Mouse (Mus musculus) midbrain, embryonic 15.5 days (tissue): Measurements from ENCODE around the gene Vmn2r104. TPM values are rescaled to one million over a fixed set of nuclear protein-coding genes. Genes with fewer than 3 reads are reported as not detected.

Experiments
- ATAC-seq: fragments of 200-750 bp; cut with Nextera tagmentation; replicated peaks from 2 replicates; pipeline ENCODE4 v1.8.0; 2017; ENCODE audit warnings: moderate TSS enrichment
- H3K27ac ChIP-seq: fragments of 300-500 bp; sonication (generic); 2 replicates; pipeline ENCODE4 v1.5.1; 2015; ENCODE audit warnings: mild to moderate bottlenecking, inconsistent platforms
- H3K27me3 ChIP-seq: fragments of 300-500 bp; sonication (generic); replicated peaks from 2 replicates; pipeline ENCODE4 v1.6.1; 2015; ENCODE audit warnings: inconsistent platforms
- H3K36me3 ChIP-seq: fragments of 300-500 bp; sonication (generic); replicated peaks from 2 replicates; pipeline ENCODE4 v1.6.1; 2015; ENCODE audit warnings: inconsistent platforms
- H3K4me1 ChIP-seq: fragments of 300-500 bp; sonication (generic); 2 replicates; pipeline ENCODE4 v1.6.1; 2015; ENCODE audit warnings: inconsistent platforms
- H3K4me2 ChIP-seq: fragments of 300-500 bp; sonication (generic); 2 replicates; pipeline ENCODE4 v1.6.1; 2015; ENCODE audit warnings: inconsistent platforms, mild to moderate bottlenecking, moderate library complexity
- H3K4me3 ChIP-seq: fragments of 300-500 bp; sonication (generic); 2 replicates; pipeline ENCODE4 v1.5.1; 2015; ENCODE audit warnings: mild to moderate bottlenecking, inconsistent platforms
- H3K9ac ChIP-seq: fragments of 300-500 bp; sonication (generic); 2 replicates; pipeline ENCODE4 v1.6.1; 2015; ENCODE audit warnings: mild to moderate bottlenecking, inconsistent platforms
- H3K9me3 ChIP-seq: fragments of 300-500 bp; sonication (generic); 2 replicates; pipeline ENCODE4 v1.6.1; 2016; ENCODE audit warnings: inconsistent platforms
- WGBS: fragments of 180-500 bp; shearing (Covaris S2); methylation state at CpG from one replicate; pipeline ENCODE4 v1.1.7; 2015; ENCODE audit warnings: mixed read lengths; 5-methylcytosine and 5-hydroxymethylcytosine counted together
- polyA plus RNA-seq: library from polyadenylated mRNA; unstranded; fragments of >200 nt; fragmentation: Nextera tagmentation; extraction: Ambion mirVana; gene quantifications from 2 replicates; pipeline ENCODE4 v1.2.1, GENCODE M21; 2015

Gene Vmn2r104
- polyA plus RNA-seq = not detected in 2 replicates

GRCm38 (mm10) chr17:20048236-20048635, at the start of gene Vmn2r104:
TSS of gene Vmn2r104 (minus strand) at chr17:20048336.
- 91% methylated on average over 1 of the region's 1 CpGs for WGBS
- H3K27ac ChIP-seq = no peak within 1 kb of the TSS
- ATAC-seq = no peak

GRCm38 (mm10) chr17:20074090-20074489, 26.0 kb upstream of the Vmn2r104 start:
- Histone ChIP-seq H3K27me3 (no peaks in the 10 kb centered on the region), H3K27ac (no peak overlapping the region), H3K9ac (no peak overlapping the region), H3K4me2 (no peak overlapping the region), H3K4me3 (no peak overlapping the region), H3K9me3 (peaks cover 15% of the 10 kb centered on the region; the same call in 1 of the 2 replicates), H3K4me1 (no peaks in the 10 kb centered on the region), H3K36me3 (no peaks in the 10 kb centered on the region)
- no peak for ATAC-seq
- 74% methylated on average over 6 of the region's 6 CpGs for WGBS

More at GRCm38 (mm10) chr17:20048236-20048635, at the start of gene Vmn2r104:
- no peaks in the 10 kb centered on the region for H3K36me3 ChIP-seq
- H3K9ac ChIP-seq = no peak within 1 kb of the TSS
- H3K4me2 ChIP-seq = no peak within 1 kb of the TSS
- H3K4me1 ChIP-seq = no peaks in the 10 kb centered on the region
- peaks cover 33% of the 10 kb centered on the region for H3K9me3 ChIP-seq
- H3K27me3 ChIP-seq = no peaks in the 10 kb centered on the region
- H3K4me3 ChIP-seq = no peak within 1 kb of the TSS

- Histone ChIP-seq H3K27me3 (no peaks in the 10 kb centered on the region), H3K9me3 (peaks cover 15% of the 10 kb centered on the region), H3K4me1 (no peaks in the 10 kb centered on the region), H3K27ac (no peak overlapping the region), H3K36me3 (no peaks in the 10 kb centered on the region), H3K4me2 (no peak overlapping the region), H3K4me3 (no peak overlapping the region), H3K9ac (no peak overlapping the region)
- 95% methylated on average over 4 of the region's 4 CpGs for WGBS
- ATAC-seq = no peak
Observed at GRCm38 (mm10) chr17:20071656-20072396, 23.7 kb upstream of the Vmn2r104 start.

Other genes with a start within 250 kb of the Vmn2r104 start
- gene Fpr-rs7, start 65.9 kb upstream of the Vmn2r104 start, polyA plus RNA-seq = not detected in 2 replicates
- gene Fpr-rs6, start 134.8 kb upstream of the Vmn2r104 start, polyA plus RNA-seq = not detected in 2 replicates
- not detected in 2 replicates for gene Vmn2r105, start 186.7 kb upstream of the Vmn2r104 start, polyA plus RNA-seq
- not detected in 2 replicates for gene Vmn2r106, start 237.2 kb upstream of the Vmn2r104 start, polyA plus RNA-seq